Mouse (Mus musculus) kidney, embryonic 14.5 days (tissue): ENCODE data around the gene Syt5. TPM values are rescaled to one million over a fixed set of nuclear protein-coding genes. Genes with fewer than 3 reads are reported as not detected.
"Not testable (repeated sequence)": the region's sequence is repeated elsewhere in the genome, so short reads cannot be mapped to it uniquely, and the experiment has no call there.

Experiments used
- ATAC-seq: fragments of 200-750 bp; cut with Nextera tagmentation; 2 replicates; pipeline ENCODE4 v1.8.0; 2017; ENCODE audit warnings: moderate number of reproducible peaks, mild to moderate bottlenecking, moderate TSS enrichment, moderate library complexity; ENCODE audit not compliant: low FRiP score, low TSS enrichment
- H3K27ac ChIP-seq: fragments of 300-500 bp; sonication (generic); 2 replicates; pipeline ENCODE4 v1.5.1; 2014; ENCODE audit warnings: low read depth, mild to moderate bottlenecking, low read length, moderate library complexity, mixed read lengths
- H3K27me3 ChIP-seq: fragments of 300-500 bp; sonication (generic); 2 replicates; pipeline ENCODE4 v1.6.1; 2014; ENCODE audit warnings: mild to moderate bottlenecking, low read length; ENCODE audit not compliant: control insufficient read depth, insufficient read depth
- H3K36me3 ChIP-seq: fragments of 300-500 bp; sonication (generic); 2 replicates; pipeline ENCODE4 v1.6.1; 2014; ENCODE audit warnings: low read length, mixed read lengths; ENCODE audit not compliant: control insufficient read depth, insufficient read depth
- H3K4me1 ChIP-seq: fragments of 300-500 bp; sonication (generic); 2 replicates; pipeline ENCODE4 v1.6.1; 2014; ENCODE audit warnings: low read length, mixed read lengths; ENCODE audit not compliant: control insufficient read depth, insufficient read depth
- H3K4me2 ChIP-seq: fragments of 300-500 bp; sonication (generic); replicated peaks from 2 replicates; pipeline ENCODE4 v1.6.1; 2014; ENCODE audit warnings: low read depth, mild to moderate bottlenecking, low read length
- H3K4me3 ChIP-seq: fragments of 300-500 bp; sonication (generic); 2 replicates; pipeline ENCODE4 v1.5.1; 2014; ENCODE audit warnings: mild to moderate bottlenecking, low read length
- H3K9ac ChIP-seq: fragments of 300-500 bp; sonication (generic); 2 replicates; pipeline ENCODE4 v1.6.1; 2014; ENCODE audit warnings: low read depth, mild to moderate bottlenecking, low read length, moderate library complexity
- H3K9me3 ChIP-seq: fragments of 300-500 bp; sonication (generic); 2 replicates; pipeline ENCODE4 v1.6.1; 2016; ENCODE audit warnings: low read length; ENCODE audit not compliant: control insufficient read depth
- WGBS: fragments of 180-500 bp; shearing (Covaris S2); extraction: QIAGEN DNeasy Blood & Tissue Kit; methylation state at CpG from one replicate; pipeline ENCODE4 v1.1.7; 2014; 5-methylcytosine and 5-hydroxymethylcytosine counted together
- polyA plus RNA-seq: library from polyadenylated mRNA; unstranded; fragments of >200 nt; fragmentation: Nextera tagmentation; extraction: Ambion mirVana; gene quantifications from 2 replicates; pipeline ENCODE4 v1.2.1, GENCODE M21; 2014

The Syt5 gene
- polyA plus RNA-seq, 1 experiment from 2014 or later: 5.3 TPM

DNA sequence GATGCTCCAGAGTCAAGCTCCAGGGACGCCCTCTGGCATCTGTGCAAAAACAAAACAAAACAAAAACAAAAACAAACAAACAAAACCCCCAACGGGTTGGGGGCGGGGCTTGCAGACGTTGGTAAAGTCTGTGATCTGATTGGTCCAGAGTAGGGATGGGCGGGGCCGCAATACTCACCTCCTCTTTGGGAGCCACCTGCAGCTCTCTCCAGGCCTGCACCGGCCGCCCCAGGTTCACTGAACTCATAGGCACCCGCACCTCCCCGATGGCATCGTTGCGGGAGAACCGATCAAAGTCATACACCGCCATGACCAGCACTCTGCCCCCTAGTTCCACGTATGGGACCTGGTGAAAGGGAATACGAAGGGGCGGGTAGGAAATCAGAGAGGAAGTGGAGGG lies 5.3 kb downstream of the Syt5 start:
- no peak overlapping the region for H3K27ac ChIP-seq
- no peaks in the 10 kb centered on the region for H3K4me1 ChIP-seq
- H3K9ac ChIP-seq: no peak overlapping the region
- H3K9me3 ChIP-seq: no peaks in the 10 kb centered on the region
- no peak for ATAC-seq
- no peak overlapping the region for H3K4me2 ChIP-seq
- no peaks in the 10 kb centered on the region for H3K36me3 ChIP-seq
- H3K4me3 ChIP-seq: no peak overlapping the region
- WGBS: 38% methylated on average over 17 of the region's 17 CpGs
- H3K27me3 ChIP-seq: no peaks in the 10 kb centered on the region; the same call in 1 of the 2 replicates

DNA sequence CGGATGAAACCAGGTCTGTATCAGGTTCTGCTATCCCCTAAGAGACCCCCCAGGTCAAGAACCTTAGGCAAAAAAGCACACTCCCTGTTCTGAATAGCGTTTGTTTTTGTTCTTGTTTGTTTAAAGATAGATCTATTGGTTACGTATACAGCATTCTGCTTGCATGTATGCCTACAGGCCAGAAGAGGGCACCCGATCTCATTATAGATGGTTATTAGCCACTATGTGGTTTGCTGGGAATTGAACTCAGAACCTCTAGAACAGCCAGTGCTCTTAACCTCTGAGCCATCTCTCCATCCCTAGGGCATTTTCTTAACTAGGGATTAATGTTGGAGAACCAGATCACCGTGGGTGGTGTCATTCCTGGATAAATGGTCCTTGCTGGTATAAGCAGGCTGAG lies 6.0 kb downstream of the Syt5 start:
- 63% methylated on average over 5 of the region's 5 CpGs for WGBS
- H3K36me3 ChIP-seq: no peaks in the 10 kb centered on the region
- no peaks in the 10 kb centered on the region for H3K9me3 ChIP-seq

DNA sequence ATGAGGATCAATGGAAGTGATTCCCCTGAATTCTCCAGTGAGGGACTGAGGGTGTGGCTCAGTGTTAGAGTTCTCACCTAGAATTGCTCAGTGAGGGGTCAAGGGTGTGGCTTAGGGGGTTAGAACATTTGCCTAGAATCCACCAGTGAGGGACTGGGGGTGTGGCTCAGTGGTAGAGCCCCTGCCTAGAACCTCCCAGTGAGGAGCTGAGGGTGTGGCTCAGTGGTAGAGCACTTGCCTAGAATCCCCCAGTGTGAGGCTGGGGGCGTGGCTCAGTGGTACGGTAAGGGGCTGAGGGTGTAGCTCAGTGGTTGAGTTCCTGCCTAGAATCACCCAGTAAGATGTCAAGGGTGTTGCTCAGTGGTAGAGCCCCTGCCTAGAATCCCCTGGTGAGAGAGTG lies 8.3 kb downstream of the Syt5 start:
- ATAC-seq: no peak

More for the DNA sequence above, 6.0 kb downstream of the Syt5 start:
- H3K4me2 ChIP-seq: no peak overlapping the region
- H3K27ac ChIP-seq: no peak overlapping the region
- ATAC-seq: no peak
- H3K4me1 ChIP-seq: no peaks in the 10 kb centered on the region
- H3K4me3 ChIP-seq: no peak overlapping the region
- H3K27me3 ChIP-seq: no peaks in the 10 kb centered on the region
- no peak overlapping the region for H3K9ac ChIP-seq

DNA sequence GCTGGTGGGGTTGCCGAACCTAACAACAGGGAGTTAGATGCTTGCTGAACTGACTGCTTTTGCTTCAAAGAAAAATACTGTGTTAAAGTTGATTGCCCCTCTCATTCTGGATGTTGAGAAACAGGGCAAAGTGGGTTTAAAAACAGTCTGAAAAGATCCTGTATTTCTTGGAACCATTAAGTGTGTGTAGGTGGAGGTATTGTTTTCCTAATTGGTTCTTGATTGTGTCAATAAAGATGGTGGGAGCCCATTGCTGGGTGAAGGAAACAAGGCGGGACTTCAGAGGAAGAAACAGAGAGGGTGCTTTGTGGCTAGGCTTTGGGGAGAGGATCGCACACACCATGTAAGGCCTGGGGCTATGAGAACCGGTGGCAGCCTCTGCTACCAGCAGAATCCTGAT lies 10.2 kb downstream of the Syt5 start:
- 53% methylated on average over 4 of the region's 4 CpGs for WGBS
- Histone ChIP-seq H3K36me3 (no peaks in the 10 kb centered on the region), H3K27ac (no peak overlapping the region), H3K4me1 (no peaks in the 10 kb centered on the region), H3K4me2 (no peak overlapping the region), H3K9me3 (no peaks in the 10 kb centered on the region), H3K9ac (no peak overlapping the region), H3K4me3 (no peak overlapping the region), H3K27me3 (no peaks in the 10 kb centered on the region)
- no peak for ATAC-seq

More for the DNA sequence above, 8.3 kb downstream of the Syt5 start:
- WGBS: 80% methylated on average over 2 of the region's 2 CpGs
- H3K9ac ChIP-seq: no peak overlapping the region
- no peak overlapping the region for H3K27ac ChIP-seq
- H3K4me1 ChIP-seq: no peaks in the 10 kb centered on the region
- H3K9me3 ChIP-seq: no peaks in the 10 kb centered on the region
- H3K36me3 ChIP-seq: no peaks in the 10 kb centered on the region
- no peak overlapping the region for H3K4me2 ChIP-seq
- no peak overlapping the region for H3K4me3 ChIP-seq
- no peaks in the 10 kb centered on the region for H3K27me3 ChIP-seq

DNA sequence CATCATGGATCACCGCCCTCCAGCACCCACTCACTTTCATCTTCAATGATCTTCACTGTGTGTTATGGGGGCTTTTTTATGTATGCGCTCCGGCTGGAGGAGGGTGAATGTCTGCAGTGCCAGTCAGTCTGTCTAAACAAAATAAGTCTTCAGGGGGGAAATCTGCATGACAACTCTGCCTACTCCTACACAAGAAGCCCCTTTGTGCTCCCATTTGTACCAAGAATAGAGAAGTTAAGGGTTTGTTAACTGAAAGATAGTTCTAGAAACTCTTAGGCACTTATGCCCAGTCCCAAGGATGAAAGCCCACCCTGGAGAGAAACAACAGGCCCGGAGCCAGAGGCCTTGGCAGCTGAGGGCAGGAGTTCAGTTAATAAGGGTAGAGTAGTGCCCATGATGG lies 11.0 kb downstream of the Syt5 start:
- no peak for ATAC-seq
- no peak overlapping the region for H3K4me3 ChIP-seq

DNA sequence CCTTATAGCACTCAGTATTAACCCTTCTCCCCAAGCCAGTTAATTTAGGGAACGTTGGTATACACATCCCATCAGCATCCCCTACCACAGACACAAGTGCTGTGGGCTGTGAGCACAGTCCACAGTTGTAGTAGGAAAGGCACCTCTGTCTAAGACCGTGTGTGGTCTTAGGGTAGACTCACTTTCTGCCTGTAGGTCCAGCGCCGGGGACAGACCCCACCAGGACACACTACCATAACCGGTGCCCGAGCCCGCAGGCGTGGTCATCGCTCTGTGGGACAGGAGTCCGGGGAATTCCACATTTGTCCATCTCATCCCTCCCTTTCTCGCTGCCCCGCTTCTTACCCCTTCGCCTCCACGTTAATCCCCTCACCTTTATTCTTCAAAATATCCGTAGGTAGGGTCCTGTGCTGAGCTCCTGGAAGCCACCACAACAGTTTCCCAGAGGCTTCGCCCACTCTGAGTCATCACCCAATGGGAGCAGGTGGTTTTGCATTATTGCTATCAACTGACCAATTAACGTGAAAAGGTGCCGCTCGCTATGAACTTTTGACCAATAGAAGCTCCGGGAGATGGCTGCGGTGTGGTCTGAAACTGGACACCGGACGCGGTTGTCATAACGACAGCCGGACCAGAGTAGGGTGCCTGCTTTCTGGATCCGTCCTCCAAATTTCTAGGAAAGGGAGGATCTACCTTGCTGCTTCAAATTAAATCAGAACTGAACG lies 15.2 kb downstream of the Syt5 start, which contains the start of gene Dnaaf3:
Dnaaf3 (minus strand) TSS at position 449 of the 725 bp plus-strand sequence.
- 2% methylated on average over 28 of the region's 28 CpGs for WGBS

More for the DNA sequence above, 11.0 kb downstream of the Syt5 start:
- no peaks in the 10 kb centered on the region for H3K27me3 ChIP-seq
- H3K9me3 ChIP-seq: no peaks in the 10 kb centered on the region
- H3K27ac ChIP-seq: no peak overlapping the region
- no peak overlapping the region for H3K9ac ChIP-seq
- no peaks in the 10 kb centered on the region for H3K4me1 ChIP-seq
- no peaks in the 10 kb centered on the region for H3K36me3 ChIP-seq
- 84% methylated on average over 4 of the region's 4 CpGs for WGBS
- H3K4me2 ChIP-seq: no peak overlapping the region

DNA sequence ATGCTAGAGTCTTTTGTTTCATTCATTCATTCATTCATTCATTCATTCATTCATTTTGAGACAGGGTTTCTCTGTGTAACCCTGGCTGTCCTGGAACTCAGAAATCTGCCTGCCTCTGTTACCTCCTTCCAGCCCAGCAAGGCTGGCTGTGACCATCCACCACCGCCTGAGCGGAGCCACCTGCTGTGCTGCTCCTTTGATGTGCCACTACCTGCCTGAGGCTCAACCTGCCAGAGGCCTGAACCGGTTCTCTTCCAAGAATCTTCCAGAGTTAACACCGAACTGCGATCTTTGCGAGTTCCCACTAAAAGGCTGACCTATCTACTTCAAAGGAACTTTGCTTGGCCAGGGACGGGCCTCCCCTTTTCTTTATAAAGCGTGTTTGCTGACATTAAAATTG lies 17.2 kb downstream of the Syt5 start:
- H3K4me2 ChIP-seq, H3K4me1 ChIP-seq, H3K4me3 ChIP-seq, H3K9ac ChIP-seq, H3K9me3 ChIP-seq, H3K36me3 ChIP-seq, ATAC-seq, H3K27me3 ChIP-seq, H3K27ac ChIP-seq: not testable (repeated sequence)
- WGBS: 44% methylated on average over 8 of the region's 8 CpGs

More for the DNA sequence above, 15.2 kb downstream of the Syt5 start, which contains the start of gene Dnaaf3:
- H3K9me3 ChIP-seq: no peaks in the 10 kb centered on the region
- H3K4me3 ChIP-seq: peak within 1 kb of the TSS; percentile 42
- H3K9ac ChIP-seq: peak within 1 kb of the TSS; percentile 31; the same call in 1 of the 2 replicates
- no peaks in the 10 kb centered on the region for H3K27me3 ChIP-seq
- no peak within 1 kb of the TSS for H3K27ac ChIP-seq
- no peaks in the 10 kb centered on the region for H3K4me1 ChIP-seq
- peak within 1 kb of the TSS; percentile 72 for H3K4me2 ChIP-seq
- peak; percentile 96 for ATAC-seq
- H3K36me3 ChIP-seq: no peaks in the 10 kb centered on the region

DNA sequence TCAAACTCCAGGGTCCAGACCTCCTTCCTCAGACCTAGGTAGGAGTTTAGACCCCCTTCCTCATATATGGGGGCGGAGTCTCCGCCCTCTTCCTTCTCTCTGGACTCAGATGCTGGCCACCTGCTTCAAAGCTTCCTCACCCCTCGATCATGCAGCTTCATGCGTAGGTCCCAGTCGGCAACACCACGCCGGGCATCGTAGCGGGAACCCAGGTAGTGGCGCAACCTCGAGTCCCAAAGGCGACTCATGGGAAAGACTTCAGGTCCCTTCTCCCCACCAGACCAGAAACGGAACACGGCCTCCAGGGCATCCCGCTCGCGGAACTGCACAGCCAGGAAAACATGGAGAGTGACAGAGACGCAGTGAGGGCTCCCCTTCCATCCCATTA lies 20.0 kb downstream of the Syt5 start:
- 51% methylated on average over 18 of the region's 18 CpGs for WGBS
- H3K9me3 ChIP-seq: no peaks in the 10 kb centered on the region
- no peak overlapping the region for H3K9ac ChIP-seq
- no peaks in the 10 kb centered on the region; the same call in 1 of the 2 replicates for H3K4me1 ChIP-seq
- 0 out of 2 replicates have a peak, but pooled peaks have one; percentile 7 for ATAC-seq
- H3K27me3 ChIP-seq: no peaks in the 10 kb centered on the region
- H3K36me3 ChIP-seq: no peaks in the 10 kb centered on the region
- H3K4me3 ChIP-seq: peak overlapping the region; percentile 5; the same call in 1 of the 2 replicates
- H3K4me2 ChIP-seq: peak overlapping the region; percentile 54
- H3K27ac ChIP-seq: no peak overlapping the region
